Mouse (Mus musculus): ENCODE data around the gene Vmn2r5. TPM values are rescaled to one million over a fixed set of nuclear protein-coding genes. Genes with fewer than 3 reads are reported as not detected.
"Not testable (repeated sequence)": the region's sequence is repeated elsewhere in the genome, so short reads cannot be mapped to it uniquely, and the experiment has no call there.

Gene Vmn2r5
- not detected in 2 replicates for polyA plus RNA-seq (2012; rRNA removed)

DNA sequence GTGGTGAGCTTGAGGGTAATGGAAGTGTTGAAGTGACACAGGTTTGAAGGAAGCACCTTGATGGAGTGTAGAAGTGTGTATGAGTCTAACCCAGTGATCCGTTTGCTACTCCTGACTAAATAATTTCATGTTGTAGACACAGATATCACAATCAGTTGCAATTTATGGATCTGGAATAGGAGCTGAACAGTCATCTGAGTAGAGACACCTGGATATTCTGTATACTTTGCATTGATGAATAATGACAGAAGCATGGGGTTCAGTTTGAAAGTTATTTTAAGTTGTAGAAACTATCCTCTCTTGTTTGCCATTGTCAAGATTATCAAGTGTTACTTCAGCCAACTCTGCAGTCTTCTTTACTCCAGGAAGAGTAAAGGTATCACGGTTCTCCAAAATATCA, at the start of gene Vmn2r5:
Gene Vmn2r5 (minus strand): TSS at position 101 of the 400 bp plus-strand sequence.
- 86% methylated on average over 1 of the region's 2 CpGs for WGBS
- not testable (repeated sequence) for DNase-seq (ENCODE audit: low read depth, low spot score)

DNA sequence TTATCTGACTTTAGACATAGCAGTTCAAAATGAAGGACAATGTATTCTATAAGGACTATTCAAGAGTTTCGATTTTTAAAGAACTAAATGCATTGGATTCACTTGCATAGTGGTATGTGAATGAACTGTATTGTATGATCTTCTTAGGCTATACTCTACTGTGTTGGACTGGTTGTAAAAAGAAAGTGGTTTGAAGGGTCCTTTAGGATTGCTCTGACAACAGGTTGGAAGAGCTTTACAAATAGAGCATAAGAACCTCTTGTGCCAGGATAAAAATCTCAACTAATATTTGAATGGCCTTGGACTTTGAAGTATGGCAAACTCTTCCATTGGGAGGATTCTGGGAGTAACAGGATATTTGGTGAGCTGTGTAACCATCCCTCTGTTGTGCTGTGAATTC, 13.9 kb upstream of the Vmn2r5 start:
- WGBS = 76% methylated on average over 1 of the region's 1 CpGs
- DNase-seq (ENCODE audit: low read depth, low spot score) = not testable (repeated sequence)

Other genes with a start within 250 kb of the Vmn2r5 start
- gene Vmn2r3, start 220.1 kb downstream of the Vmn2r5 start, polyA plus RNA-seq (2012; rRNA removed) = not detected in 2 replicates
- gene Vmn2r4, start 94.5 kb downstream of the Vmn2r5 start, polyA plus RNA-seq (2012; rRNA removed) = not detected in 2 replicates
- gene Vmn2r6, start 56.0 kb upstream of the Vmn2r5 start, polyA plus RNA-seq (2012; rRNA removed) = not detected in 2 replicates